Mouse (Mus musculus): ENCODE results near the gene Cish.

Gene Cish

GRCm38 (mm10) chr9:107278126-107278525 is 17.7 kb upstream of the Cish start:
- DNase-seq, result no peak

GRCm38 (mm10) chr9:107278527-107279377 is 17.1 kb upstream of the Cish start:
- DNase-seq, result peak; percentile 28

- peak; percentile 50 for DNase-seq
Measured at GRCm38 (mm10) chr9:107279378-107280321, 16.2 kb upstream of the Cish start.

GRCm38 (mm10) chr9:107280322-107281027 is 15.4 kb upstream of the Cish start:
- DNase-seq, result peak; percentile 37

GRCm38 (mm10) chr9:107281241-107281987 is 14.4 kb upstream of the Cish start:
- no peak for DNase-seq

- no peak for DNase-seq
Measured at GRCm38 (mm10) chr9:107282951-107283350, 12.9 kb upstream of the Cish start.

- peak; percentile 72 for DNase-seq
Measured at GRCm38 (mm10) chr9:107285009-107285408, 10.8 kb upstream of the Cish start.

- no peak for DNase-seq
Measured at GRCm38 (mm10) chr9:107287294-107287693, 8.5 kb upstream of the Cish start.

GRCm38 (mm10) chr9:107288105-107288650 is 7.6 kb upstream of the Cish start:
- no peak for DNase-seq

GRCm38 (mm10) chr9:107288711-107289110 is 7.1 kb upstream of the Cish start:
- DNase-seq, result peak; percentile 53

- DNase-seq, result peak; percentile 93
Measured at GRCm38 (mm10) chr9:107289211-107290076, 6.4 kb upstream of the Cish start, which contains the start of gene Mapkapk3. Gene Mapkapk3, minus strand, starts transcription at chr9:107289877.

- peak; percentile 89 for DNase-seq
Measured at GRCm38 (mm10) chr9:107290897-107291296, 4.9 kb upstream of the Cish start.

GRCm38 (mm10) chr9:107294249-107294648 is 1.6 kb upstream of the Cish start:
- DNase-seq, result peak; percentile 92

- DNase-seq, result no peak
Measured at GRCm38 (mm10) chr9:107295616-107296015, 210 bp upstream of the Cish start.

- DNase-seq, result no peak
Measured at GRCm38 (mm10) chr9:107296041-107296440, 215 bp downstream of the Cish start.

GRCm38 (mm10) chr9:107296501-107296965 is 707 bp downstream of the Cish start:
- DNase-seq, result peak; percentile 87

- no peak for DNase-seq
Measured at GRCm38 (mm10) chr9:107297059-107297458, 1.2 kb downstream of the Cish start.

GRCm38 (mm10) chr9:107297658-107298057 is 1.8 kb downstream of the Cish start:
- no peak for DNase-seq

- no peak for DNase-seq
Measured at GRCm38 (mm10) chr9:107298059-107298780, 2.4 kb downstream of the Cish start.

- no peak for DNase-seq
Measured at GRCm38 (mm10) chr9:107298876-107299275, 3.0 kb downstream of the Cish start.
